Mouse (Mus musculus): ENCODE measurements around the gene Cyp2c70.
"Not testable (repeated sequence)": the region's sequence is repeated elsewhere in the genome, so short reads cannot be mapped to it uniquely, and the experiment has no call there.

DNA sequence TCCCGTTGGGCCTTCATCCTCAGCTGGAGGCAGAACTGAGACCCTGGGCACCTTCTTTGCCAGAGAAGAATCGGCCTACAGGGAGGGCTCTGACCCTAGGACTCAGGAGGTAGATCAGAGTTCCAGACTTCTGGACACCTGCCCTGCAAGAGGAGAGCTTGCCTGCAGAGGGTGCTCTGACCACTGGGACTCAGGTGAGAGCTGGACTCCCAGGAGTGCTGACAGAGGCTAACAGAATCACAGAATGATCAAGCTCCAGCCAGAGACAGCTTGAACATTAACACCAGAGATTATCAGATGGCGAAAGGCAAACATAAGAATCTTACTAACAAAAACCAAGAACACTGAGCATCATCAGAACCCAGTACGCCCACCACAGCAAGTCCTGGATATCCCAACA, 18.7 kb downstream of the Cyp2c70 start:
- not testable (repeated sequence) for TF ChIP-seq POLR2A (IDR thresholded peaks at IDR 0.05; ENCODE audit: low read depth, low read length); CTCF (IDR thresholded peaks at IDR 0.05; ENCODE audit: extremely low read depth, insufficient read length, insufficient replicate concordance, low read depth, low read length)

Data from small intestine, adult 2 months (tissue).